Mouse (Mus musculus) left cerebral cortex, postnatal 14 days (tissue): Measurements from ENCODE around the gene Kctd20. TPM values are rescaled to one million over a fixed set of nuclear protein-coding genes. Genes with fewer than 3 reads are reported as not detected.

Experiments used
- DNase-seq, 2 experiments: peaks; one replicate each; pipeline ENCODE4 v3.0.0; 2021 to 2022; ENCODE audit warnings: low spot score in 2 of 2, mixed read lengths in 1 of 2
- intact Hi-C: fragments of 180-260 bp; cut with DNase I; formaldehyde crosslinking; loops from one replicate; pipeline ENCODE4 v1.15.1; 2025
- total RNA-seq, 2 experiments: library from RNA; stranded (reverse); gene quantifications; 2 replicates each; pipeline ENCODE4 v1.2.3; 2021

The Kctd20 gene
- total RNA-seq, 2 experiments from 2014 or later, result 81.0 to 85.9 TPM

DNA sequence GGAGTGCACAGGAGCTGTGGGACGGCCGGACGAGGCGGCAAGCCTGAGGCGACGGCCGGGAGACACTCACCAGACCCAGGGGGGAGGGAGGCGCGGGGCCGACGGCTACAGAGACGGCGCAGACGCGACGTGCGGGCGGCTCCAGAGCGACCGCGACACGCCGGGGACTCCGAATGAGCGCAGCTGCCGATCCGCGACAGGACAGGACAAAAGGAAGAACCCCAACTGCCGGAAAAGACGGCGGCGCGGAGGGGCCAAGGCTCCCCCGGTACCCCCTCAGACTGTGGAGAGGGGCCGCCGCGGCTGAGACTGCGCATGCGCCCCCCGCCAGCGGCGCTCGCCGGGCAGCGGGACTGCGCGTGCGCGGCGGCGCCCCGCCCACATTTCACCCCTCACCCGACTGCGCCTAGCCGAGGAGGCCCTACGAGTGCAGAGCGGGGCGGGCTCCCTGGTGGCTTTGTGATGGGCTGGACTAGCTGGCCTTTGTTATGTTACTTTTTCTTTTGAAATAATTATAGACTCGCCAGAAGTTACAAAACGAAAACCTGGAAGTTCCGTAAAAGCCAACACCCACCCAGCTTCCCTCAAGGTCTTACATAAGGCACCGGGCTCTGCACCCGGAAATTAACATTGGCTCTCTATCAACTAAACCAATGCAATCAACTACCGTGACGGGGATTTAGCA, 56.0 kb downstream of the Kctd20 start, which contains the start of gene Stk38:
Gene Stk38 (minus strand): TSS at position 355 of the 685 bp plus-strand sequence.
- intact Hi-C loops, result no loop called here
- DNase-seq, result peak; percentile 83 to 88

DNA sequence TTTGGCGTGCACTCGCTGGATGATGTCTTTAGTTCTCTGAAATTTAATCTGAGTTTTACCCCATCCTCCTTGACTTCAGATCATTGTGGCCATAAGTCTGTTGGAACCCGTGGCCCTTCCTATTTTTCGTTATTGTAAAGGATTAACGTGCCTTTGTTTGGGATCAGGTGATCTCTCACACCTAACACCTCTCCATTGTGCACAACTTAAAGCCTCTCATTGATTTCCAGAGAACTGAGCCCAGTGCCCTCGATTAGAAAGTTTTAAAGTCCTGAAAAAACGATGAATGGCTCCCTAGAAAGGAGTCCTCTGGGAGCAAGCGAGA, 56.5 kb downstream of the Kctd20 start:
- DNase-seq, result no peak
- intact Hi-C loops, result no loop called here

DNA sequence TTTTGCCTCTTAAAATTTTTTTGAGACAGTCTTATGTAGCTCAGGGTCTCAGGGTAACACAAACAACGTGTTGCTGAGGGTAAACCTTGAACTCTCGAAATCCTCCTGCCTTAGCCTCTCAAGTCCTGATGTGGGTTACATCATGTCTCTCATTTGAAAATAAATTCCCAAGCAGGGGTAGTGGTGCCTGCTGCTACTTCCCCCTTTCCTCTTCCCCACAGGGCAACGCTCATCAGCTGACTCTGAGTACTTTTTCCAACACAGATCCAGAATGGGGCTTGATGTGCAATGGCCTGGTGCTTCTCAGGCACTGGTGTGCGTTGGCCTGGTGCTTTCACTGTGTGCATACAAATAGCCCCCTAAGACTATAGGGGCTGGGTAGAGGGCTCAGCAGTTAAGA, 57.4 kb downstream of the Kctd20 start:
- no peak for DNase-seq
- intact Hi-C loops, result no loop called here

DNA sequence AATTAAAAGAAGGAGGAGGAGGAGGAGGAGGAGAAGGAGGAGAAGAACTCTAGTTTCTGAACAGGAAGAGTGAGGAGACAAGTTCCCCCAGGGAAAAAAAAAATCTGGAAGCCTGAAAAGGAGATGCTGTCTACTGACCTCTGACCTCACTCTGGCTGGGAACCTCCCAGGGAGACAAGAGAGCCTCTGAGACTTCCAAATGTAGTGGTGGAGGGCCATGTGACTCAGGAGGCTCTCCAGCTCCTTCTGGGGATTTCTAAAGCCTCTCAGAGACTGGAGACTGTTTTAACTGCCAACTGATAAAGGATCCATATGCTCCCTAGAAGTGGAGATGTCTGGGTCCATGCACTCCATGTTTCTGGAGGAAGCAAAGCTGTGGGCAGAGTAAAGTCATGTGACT, 62.5 kb downstream of the Kctd20 start:
- intact Hi-C loops, result no loop called here
- DNase-seq, result no peak

GRCm38 (mm10) chr17:29015638-29016037, 63.9 kb downstream of the Kctd20 start:
- intact Hi-C loops, result no loop called here
- peak in 1 of 2 experiments; percentile 51 for DNase-seq

GRCm38 (mm10) chr17:29016705-29017104, 65.0 kb downstream of the Kctd20 start:
- DNase-seq, result no peak
- intact Hi-C loops, result no loop called here

DNA sequence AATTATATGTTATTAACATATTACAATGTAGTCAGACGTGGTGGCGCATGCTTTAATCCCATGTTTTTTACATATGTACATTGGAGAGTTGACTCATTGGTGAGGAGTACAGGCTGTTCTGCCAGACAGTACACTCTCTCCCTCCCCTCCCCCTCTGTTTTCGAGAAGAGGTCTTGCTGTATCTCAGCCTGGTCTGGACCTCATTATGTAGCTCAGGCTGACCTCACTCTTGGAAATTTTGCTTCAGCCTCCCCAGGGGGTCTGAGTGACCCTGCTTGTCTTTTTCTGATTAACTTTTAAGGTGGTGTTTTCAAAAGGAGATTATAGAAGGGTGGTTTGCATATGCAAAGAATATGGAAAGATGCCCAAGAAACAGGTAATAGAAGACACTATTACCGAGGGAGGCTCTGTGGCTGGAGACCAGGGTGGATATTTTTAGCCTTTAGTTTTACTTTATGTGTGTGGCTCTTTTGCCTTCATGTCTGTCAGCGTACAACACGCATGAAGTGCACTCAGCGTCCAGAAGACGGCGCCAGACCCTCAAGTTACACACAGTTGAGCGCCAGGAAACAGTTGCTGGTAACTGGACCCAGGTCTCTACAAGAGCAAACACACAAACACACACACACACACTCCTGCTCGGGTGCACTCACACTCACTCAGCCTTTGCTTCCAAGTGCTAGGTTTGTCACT, 66.7 kb downstream of the Kctd20 start:
- DNase-seq, result no peak
- intact Hi-C loops, result no loop called here

Other genes with a start within 250 kb of the Kctd20 start
- gene AC170998.1, start 225.9 kb upstream of the Kctd20 start, total RNA-seq, result 1 to 10 TPM; 1.4 to 2.7 TPM
- gene Mapk13, start 182.7 kb upstream of the Kctd20 start, total RNA-seq, result 1 to 10 TPM; 1.0 to 1.6 TPM
- gene Brpf3, start 150.9 kb upstream of the Kctd20 start, total RNA-seq, result 10 to 100 TPM; 43.4 to 49.6 TPM
- under 1 TPM; 0.44 to 0.49 TPM for gene Pnpla1, start 93.5 kb upstream of the Kctd20 start, total RNA-seq
- 10 to 100 TPM in 1 of 2 experiments, 1 to 10 TPM in 1; 8.3 to 12.4 TPM for gene 4930539E08Rik, start 36.6 kb upstream of the Kctd20 start, total RNA-seq
- not detected for gene Pxt1, start 8.1 kb upstream of the Kctd20 start, total RNA-seq
- 10 to 100 TPM; 47.5 to 49.2 TPM for gene Stk38, start 56.0 kb downstream of the Kctd20 start, total RNA-seq
- gene Srsf3, start 80.7 kb downstream of the Kctd20 start, total RNA-seq, result 100 to 1,000 TPM; 125 to 127 TPM
- 10 to 100 TPM; 25.7 to 35.7 TPM for gene Cdkn1a, start 139.0 kb downstream of the Kctd20 start, total RNA-seq
- not detected for gene Rab44, start 162.2 kb downstream of the Kctd20 start, total RNA-seq